Mouse (Mus musculus): ENCODE data around the gene Riox1. TPM values are rescaled to one million over a fixed set of nuclear protein-coding genes. Genes with fewer than 3 reads are reported as not detected.

Gene Riox1
- total RNA-seq, 2 experiments from 2014 or later: 10.1 to 13.4 TPM

Other genes with a start within 250 kb of the Riox1 start
- gene Papln, start 187.0 kb upstream of the Riox1 start, total RNA-seq (2015): not detected in 2 replicates
- gene Papln, start 187.0 kb upstream of the Riox1 start, total RNA-seq (2017): not detected in 2 replicates
- gene Numb, start 28.7 kb upstream of the Riox1 start, total RNA-seq (2015): 28.4 and 35.7 TPM in 2 replicates
- 34.4 and 36.0 TPM in 2 replicates for gene Numb, start 28.7 kb upstream of the Riox1 start, total RNA-seq (2017)
- not detected in 2 replicates for gene Heatr4, start 34.2 kb downstream of the Riox1 start, total RNA-seq (2015)
- not detected in 2 replicates for gene Heatr4, start 34.2 kb downstream of the Riox1 start, total RNA-seq (2017)
- 4.2 and 8.0 TPM in 2 replicates for gene Acot2, start 37.3 kb downstream of the Riox1 start, total RNA-seq (2015)
- gene Acot2, start 37.3 kb downstream of the Riox1 start, total RNA-seq (2017): 1.4 and 5.4 TPM in 2 replicates
- gene Acot1, start 58.9 kb downstream of the Riox1 start, total RNA-seq (2015): 2.5 and 6.0 TPM in 2 replicates
- gene Acot1, start 58.9 kb downstream of the Riox1 start, total RNA-seq (2017): 10.6 and 11.8 TPM in 2 replicates
- 0.02 TPM in 1 of 2 replicates, not detected in the other for gene Acot4, start 87.8 kb downstream of the Riox1 start, total RNA-seq (2015)
- gene Acot4, start 87.8 kb downstream of the Riox1 start, total RNA-seq (2017): not detected in 2 replicates
- not detected in 2 replicates for gene Gm49366, start 88.3 kb downstream of the Riox1 start, total RNA-seq (2015)
- not detected in 2 replicates for gene Gm49366, start 88.3 kb downstream of the Riox1 start, total RNA-seq (2017)
- gene Acot3, start 101.5 kb downstream of the Riox1 start, total RNA-seq (2015): not detected in 2 replicates
- not detected in 2 replicates for gene Acot3, start 101.5 kb downstream of the Riox1 start, total RNA-seq (2017)
- not detected in 2 replicates for gene Acot5, start 118.7 kb downstream of the Riox1 start, total RNA-seq (2015)
- gene Acot5, start 118.7 kb downstream of the Riox1 start, total RNA-seq (2017): not detected in 2 replicates
- gene Acot6, start 150.0 kb downstream of the Riox1 start, total RNA-seq (2015): 0.27 and 0.67 TPM in 2 replicates
- gene Acot6, start 150.0 kb downstream of the Riox1 start, total RNA-seq (2017): 0.22 TPM in 1 of 2 replicates, not detected in the other
- 0.33 and 0.62 TPM in 2 replicates for gene Dnal1, start 163.8 kb downstream of the Riox1 start, total RNA-seq (2015)
- gene Dnal1, start 163.8 kb downstream of the Riox1 start, total RNA-seq (2017): not detected in 2 replicates
- gene Pnma1, start 197.9 kb downstream of the Riox1 start, total RNA-seq (2015): 0.32 and 0.65 TPM in 2 replicates
- gene Pnma1, start 197.9 kb downstream of the Riox1 start, total RNA-seq (2017): 0.16 and 0.73 TPM in 2 replicates